Mouse (Mus musculus) ES-Bruce4 (cell line): ENCODE data around the gene Ptpn18.

Experiments used
- CTCF ChIP-seq: IDR thresholded peaks from one replicate; pipeline ENCODE4 v1.8.1; 2011; ENCODE audit warnings: low read depth, low read length
- EP300 ChIP-seq: IDR thresholded peaks from 2 replicates; pipeline ENCODE4 v1.6.1; 2011; ENCODE audit warnings: low read depth, low read length; ENCODE audit not compliant: insufficient read depth
- POLR2A ChIP-seq: IDR thresholded peaks from one replicate; pipeline ENCODE4 v1.8.1; 2011; ENCODE audit warnings: low read length; ENCODE audit not compliant: insufficient read depth

GRCm38 (mm10) chr1:34460061-34460441 is 489 bp downstream of the Ptpn18 start:
- TF ChIP-seq POLR2A (no peak), CTCF (no peak), EP300 (no peak)
